19 mouse cellular contexts compared by ENCODE assay signal in genomic region chr4:156125393-156125792, GRCm38 (mm10). TPM values are rescaled to one million over a fixed set of nuclear protein-coding genes. Genes with fewer than 3 reads are reported as not detected.
"Had no signal": no experiment of that assay in that cellular context is flagged by ENCODE, and none has a peak within 500 bp of the region (broad histone marks: within the 10 kb centered on the region; RNA-seq: fewer than 3 reads in every experiment).

No protein-coding gene starts in this region.

- DNase-seq: cerebellum, adult 8-10 months; cerebellum, adult 9-10 months; cerebellum, adult 9-11 months; cerebellum, postnatal 10 days; cerebellum, postnatal 14 days; cerebellum, postnatal 25 days; cerebellum, postnatal 36 days; embryo, embryonic 11 days; forebrain, postnatal 0 days; gastrocnemius, adult 2 months; gastrocnemius, postnatal 10 days; gastrocnemius, postnatal 14 days; gastrocnemius, postnatal 25 days; gastrocnemius, postnatal 36 days; heart, adult 18-20 months; heart, adult 2 months had no signal

RNA-seq across cellular contexts. Expression of gene Rnf223, which starts 4.9 kb away (rescaled TPM):
- total RNA-seq: gastrocnemius, adult 18-20 months; gastrocnemius, adult 2 months; gastrocnemius, adult 8-10 months; gastrocnemius, postnatal 14 days; gastrocnemius, postnatal 25 days; gastrocnemius, postnatal 36 days; granulocyte monocyte progenitor cell, adult 5-6 weeks had no signal
